Mouse (Mus musculus) heart, adult 2 months (tissue): ENCODE results near the gene Uhmk1.

Source experiments
- CTCF ChIP-seq: fragments of 200-600 bp; IDR thresholded peaks from 2 replicates; pipeline ENCODE4 v1.8.1; 2022; ENCODE audit warnings: antibody characterized with exemption, mild to moderate bottlenecking, moderate library complexity
- EP300 ChIP-seq: fragments of 200-500 bp; IDR thresholded peaks from 2 replicates; pipeline ENCODE4 v1.6.1; 2011; ENCODE audit warnings: low read depth, low read length, control low read depth; ENCODE audit not compliant: insufficient read depth
- POLR2A ChIP-seq: fragments of 200-500 bp; IDR thresholded peaks from 2 replicates; pipeline ENCODE4 v1.6.1; 2011; ENCODE audit warnings: mild to moderate bottlenecking, low read depth, low read length, control low read depth; ENCODE audit not compliant: insufficient read depth

DNA sequence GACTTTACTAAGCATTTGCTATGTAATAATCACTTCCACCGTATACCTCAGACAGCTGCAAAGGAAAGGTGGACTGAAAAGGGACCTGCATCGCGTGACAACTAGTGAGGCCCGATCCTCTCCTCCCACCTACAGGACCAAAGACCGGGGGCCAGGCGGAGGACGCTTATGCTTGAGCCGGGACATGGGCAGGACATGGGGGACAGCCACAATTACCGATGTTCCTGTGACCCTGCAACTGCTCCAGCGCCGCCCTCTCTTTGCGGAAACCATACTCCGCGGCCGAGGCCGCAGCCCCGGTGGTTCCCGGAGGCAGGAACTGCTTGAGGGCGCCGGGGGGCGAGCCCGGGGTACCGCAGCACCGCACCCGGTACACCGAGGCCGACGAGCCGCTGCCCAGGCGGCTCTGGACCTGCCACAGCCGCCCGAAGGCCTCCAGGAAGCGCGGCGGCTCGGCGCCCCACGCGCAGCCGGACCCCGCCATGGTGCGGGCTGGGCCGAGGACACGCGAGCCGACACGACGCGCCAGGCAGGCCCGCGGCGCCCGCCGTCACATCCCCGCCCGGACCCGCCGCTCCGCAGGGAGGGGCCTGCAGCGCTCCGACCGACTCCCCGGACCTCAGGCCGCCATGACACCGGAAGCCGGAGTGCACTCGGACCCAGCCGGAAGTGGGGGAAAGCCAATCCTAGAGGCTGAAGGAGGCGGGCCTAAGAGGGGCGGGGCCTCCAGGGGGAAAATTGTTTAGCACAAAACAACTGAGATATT, at the start of gene Uhmk1:
- no peak for TF ChIP-seq EP300
- TF ChIP-seq CTCF = no peak
- TF ChIP-seq POLR2A = peak; percentile 63; the same call in 1 of the 2 replicates
